Mouse (Mus musculus) activated CD4-positive, CD25-positive, alpha-beta regulatory T cell, adult 9 weeks (primary cell): ENCODE measurements around the gene Inka1. TPM values are rescaled to one million over a fixed set of nuclear protein-coding genes. Genes with fewer than 3 reads are reported as not detected.

ENCODE experiments used
- polyA plus RNA-seq: library from polyadenylated mRNA; unstranded; fragments of 100-300 nt; shearing (Covaris generic); gene quantifications from one replicate; pipeline ENCODE4 v1.2.1, GENCODE M21; 2017

Gene Inka1
- polyA plus RNA-seq = 2.3 TPM

DNA sequence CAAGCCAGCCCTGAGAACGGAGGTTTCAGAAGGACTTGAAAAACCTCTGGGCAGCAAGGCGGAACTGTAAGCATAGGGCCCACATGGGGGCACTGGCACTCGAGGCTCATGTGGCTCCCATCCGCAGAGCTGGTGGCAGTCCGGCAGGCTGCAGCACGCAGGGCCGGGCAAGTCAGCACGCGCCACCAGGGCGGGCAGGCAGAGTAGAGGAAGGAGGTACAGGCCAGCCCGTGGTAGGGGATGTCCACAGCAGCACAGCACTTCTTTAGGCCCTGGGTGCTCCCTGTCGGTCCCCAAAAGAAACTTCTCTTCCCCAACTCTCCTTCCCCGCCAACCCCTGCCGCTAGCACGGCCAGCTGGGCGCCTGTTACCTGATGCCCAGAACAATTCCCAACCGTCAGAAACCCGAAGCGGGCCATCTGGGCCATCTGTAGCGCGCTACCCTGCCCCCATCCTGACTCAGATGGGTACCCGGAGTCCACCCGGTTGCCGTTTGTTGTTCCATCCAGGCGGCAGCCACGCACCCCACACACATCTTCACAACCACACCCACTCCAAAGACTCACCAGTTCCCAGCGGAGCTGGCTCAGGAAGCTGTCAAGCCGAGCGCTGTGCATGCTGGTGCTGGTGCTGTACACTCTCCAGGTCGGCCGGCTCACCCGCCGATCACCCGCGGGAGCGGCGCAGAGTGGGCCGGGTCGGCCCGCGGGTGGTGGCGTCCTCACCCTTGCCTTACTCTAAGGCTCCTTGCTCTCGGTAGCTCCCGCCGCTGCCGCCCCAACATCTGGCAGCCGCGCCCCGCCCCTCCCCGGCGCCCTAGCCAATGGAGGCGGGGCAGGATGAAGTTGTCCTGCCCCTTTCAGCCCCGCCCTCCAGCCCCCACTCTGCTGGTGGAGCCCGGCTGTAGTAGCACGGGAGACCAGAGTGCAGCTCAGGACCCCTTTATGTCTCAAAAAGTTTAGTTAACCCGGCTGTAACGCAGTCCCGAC lies at the start of gene Inka1:
TSS of gene Inka1 (minus strand) at position 749 of the 989 bp plus-strand sequence.

GRCm38 (mm10) chr9:108001922-108002770 lies 16.5 kb upstream of the Inka1 start, which contains the start of gene Ip6k1:
Ip6k1 (plus strand) TSS chr9:108002501.

DNA sequence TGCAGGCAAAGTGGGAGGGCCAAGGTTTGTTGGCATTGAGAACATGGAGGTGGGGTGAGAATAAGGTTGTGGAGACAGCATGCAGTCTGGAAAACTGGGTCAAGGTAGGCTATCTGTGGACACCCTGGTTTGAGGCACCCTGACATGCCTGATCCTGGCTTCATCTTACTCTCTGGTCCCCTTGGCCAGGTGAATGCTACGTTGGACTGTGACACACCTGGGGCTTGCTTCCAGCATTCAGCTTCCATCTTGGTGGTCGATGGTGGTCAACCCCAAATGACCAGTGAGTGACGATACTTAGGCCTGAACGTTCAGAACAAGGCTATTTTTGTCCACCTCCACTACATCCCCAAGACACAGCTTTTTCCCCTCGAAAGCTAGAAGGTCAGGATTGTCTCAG lies 10.4 kb upstream of the Inka1 start, which contains the start of gene Gm20662:
TSS of gene Gm20662 (plus strand) at position 301 of the 400 bp plus-strand sequence.

GRCm38 (mm10) chr9:107992197-107992596 lies 6.5 kb upstream of the Inka1 start, which contains the start of gene Cdhr4:
Cdhr4 (plus strand) TSS chr9:107992497.

DNA sequence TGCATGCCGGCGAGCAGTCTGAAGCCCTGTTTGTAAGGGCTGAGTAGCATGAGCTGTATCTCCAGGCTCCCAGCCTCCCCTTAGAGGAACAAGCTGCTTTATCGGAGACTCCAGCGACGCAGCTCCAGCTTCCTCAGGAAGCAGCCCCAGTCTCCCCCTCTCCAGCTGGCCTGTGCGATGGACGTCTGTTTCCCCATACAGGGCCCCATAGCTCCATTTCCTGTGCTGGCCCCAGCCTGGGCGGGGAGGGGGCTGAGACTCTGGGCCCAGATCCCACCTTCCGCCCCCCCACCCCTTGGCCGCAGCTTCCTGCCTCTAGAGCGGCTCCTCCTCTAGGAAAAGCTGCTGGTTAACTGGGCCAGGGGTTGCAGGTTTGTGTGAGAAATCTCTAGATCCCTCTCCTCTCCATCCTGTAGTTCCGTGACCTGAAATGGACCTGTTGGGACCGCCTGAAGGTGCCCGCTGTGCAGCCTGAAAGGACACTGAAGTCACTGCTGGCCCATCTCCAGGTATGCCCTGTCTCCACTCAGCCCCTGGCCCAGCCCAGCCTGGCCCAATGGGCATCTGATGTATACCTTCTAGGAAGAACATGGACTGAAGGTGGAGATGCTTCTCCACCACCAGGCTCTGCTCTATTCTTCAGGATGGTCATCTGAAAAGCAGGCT lies 2.9 kb downstream of the Inka1 start, which contains the start of gene Gm20661:
TSS of gene Gm20661 (plus strand) at position 378 of the 666 bp plus-strand sequence.

GRCm38 (mm10) chr9:107975399-107976386 lies 10.0 kb downstream of the Inka1 start, which contains the start of gene Uba7:
Uba7 (plus strand) TSS chr9:107975505.

GRCm38 (mm10) chr9:107949922-107950235 lies 35.8 kb downstream of the Inka1 start, which contains the start of gene Traip:
Traip (plus strand) TSS chr9:107950136.

GRCm38 (mm10) chr9:107935374-107935773 lies 50.3 kb downstream of the Inka1 start, which contains the start of gene Camkv:
Camkv (plus strand) TSS chr9:107935674.

Other genes starting within 250 kb of the Inka1 start
- gene Rbm5, start 214.9 kb downstream of the Inka1 start, polyA plus RNA-seq = 359 TPM
- gene Rbm6, start 112.6 kb downstream of the Inka1 start, polyA plus RNA-seq = 118 TPM
- 24.2 TPM for gene Mon1a, start 97.7 kb downstream of the Inka1 start, polyA plus RNA-seq
- not detected for gene Mst1r, start 79.0 kb downstream of the Inka1 start, polyA plus RNA-seq
- gene Actl11, start 57.4 kb downstream of the Inka1 start, polyA plus RNA-seq = not detected
- not detected for gene Camkv, start 50.2 kb downstream of the Inka1 start, polyA plus RNA-seq
- gene Traip, start 35.7 kb downstream of the Inka1 start, polyA plus RNA-seq = 5.7 TPM
- gene Uba7, start 10.4 kb downstream of the Inka1 start, polyA plus RNA-seq = 321 TPM
- gene Gm20661, start 2.8 kb downstream of the Inka1 start, polyA plus RNA-seq = 0.27 TPM
- gene Cdhr4, start 6.6 kb upstream of the Inka1 start, polyA plus RNA-seq = 0.77 TPM
- gene Gm20662, start 10.5 kb upstream of the Inka1 start, polyA plus RNA-seq = not detected
- 68.8 TPM for gene Ip6k1, start 16.6 kb upstream of the Inka1 start, polyA plus RNA-seq
- gene Gmppb, start 63.4 kb upstream of the Inka1 start, polyA plus RNA-seq = 40.7 TPM
- gene Amigo3, start 67.3 kb upstream of the Inka1 start, polyA plus RNA-seq = 4.8 TPM
- 1.2 TPM for gene Mst1, start 94.6 kb upstream of the Inka1 start, polyA plus RNA-seq
- 189 TPM for gene Rnf123, start 97.5 kb upstream of the Inka1 start, polyA plus RNA-seq
- 140 TPM for gene Apeh, start 108.7 kb upstream of the Inka1 start, polyA plus RNA-seq
- gene Bsn, start 204.5 kb upstream of the Inka1 start, polyA plus RNA-seq = 0.81 TPM